Mouse (Mus musculus) yolk sac, embryonic 10.5 days (tissue): ENCODE data around the gene Dnajc22.

Experiments used
- DNase-seq: peaks from one replicate; pipeline ENCODE4 v3.0.0-alpha.2; 2017; ENCODE audit warnings: low spot score

The Dnajc22 gene

DNA sequence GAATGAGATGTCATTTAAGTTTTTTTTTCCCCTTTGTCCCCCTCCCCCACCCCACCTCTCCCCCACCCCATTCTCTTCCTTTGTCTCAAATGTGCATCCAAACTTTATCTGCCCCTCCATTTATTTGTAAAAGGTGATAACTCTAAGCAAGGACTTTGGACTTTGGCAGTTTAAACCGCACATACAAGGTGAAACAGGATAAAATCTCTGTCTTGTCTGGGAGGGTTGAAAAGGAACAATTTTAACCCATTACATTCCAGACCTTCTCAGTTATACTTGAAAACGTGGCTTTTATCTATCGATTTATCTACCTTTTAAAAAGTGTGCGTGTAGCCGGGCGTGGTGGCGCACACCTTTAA is 22.1 kb downstream of the Dnajc22 start:
- DNase-seq: no peak

DNA sequence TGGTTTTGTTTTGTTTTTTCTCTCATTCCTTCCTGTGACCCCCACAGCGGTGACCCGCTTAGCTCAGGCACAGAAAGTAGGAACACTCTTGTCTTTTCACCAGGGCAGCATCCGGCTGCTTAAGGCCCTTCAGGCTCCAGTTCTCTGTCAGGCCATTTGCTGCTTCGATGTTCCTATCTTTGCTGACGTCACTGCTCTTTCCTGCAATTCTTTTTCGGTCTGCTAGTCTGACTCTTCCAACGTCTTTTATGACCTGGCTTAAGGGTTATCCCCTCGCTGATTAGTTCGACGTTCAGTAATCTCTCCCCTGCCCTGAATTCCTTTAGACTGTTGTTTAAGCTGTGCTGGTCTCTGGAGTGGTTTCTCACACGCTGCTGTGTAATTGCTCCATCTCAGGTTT is 23.6 kb downstream of the Dnajc22 start:
- peak; percentile 67 for DNase-seq

DNA sequence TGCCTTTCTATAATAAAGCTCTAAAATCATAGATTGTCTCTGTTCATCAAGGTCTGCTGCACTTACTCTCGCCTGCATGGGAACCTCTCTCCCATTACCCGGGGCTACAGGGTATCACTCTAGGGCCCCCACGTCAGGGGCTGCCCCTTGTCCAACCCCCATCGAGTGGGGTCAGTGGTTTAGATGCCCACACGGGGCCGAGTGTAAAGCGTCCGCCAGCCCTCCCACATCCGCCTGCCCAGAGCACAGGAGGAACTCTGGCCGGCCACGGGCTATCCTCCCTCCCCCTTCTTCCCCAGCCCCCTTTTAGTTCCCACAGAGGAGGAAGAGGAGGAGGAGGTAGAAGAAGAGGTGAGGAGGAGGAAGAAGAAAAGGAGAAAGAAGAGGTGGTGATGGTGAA is 27.8 kb downstream of the Dnajc22 start:
- no peak for DNase-seq

DNA sequence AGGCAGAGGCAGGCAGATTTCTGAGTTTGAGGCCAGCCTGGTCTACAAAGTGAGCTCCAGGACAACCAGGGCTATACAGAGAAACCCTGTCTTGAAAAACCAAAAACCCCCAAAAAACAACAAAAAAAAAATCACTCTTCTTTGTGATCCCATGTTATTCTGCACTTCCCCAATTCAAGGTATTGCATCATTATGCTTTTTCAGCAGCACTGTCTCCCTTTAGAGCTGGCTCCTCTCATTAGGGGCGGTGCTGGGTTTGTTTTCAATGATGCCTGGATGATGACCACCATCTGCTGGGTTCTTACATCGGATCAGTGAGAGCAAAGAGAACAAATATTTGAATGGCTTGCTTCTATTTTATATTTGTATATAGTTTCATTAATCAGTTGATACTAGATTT is 29.7 kb downstream of the Dnajc22 start:
- DNase-seq: no peak

- no peak for DNase-seq
Measured at GRCm38 (mm10) chr15:99125711-99126080, 32.7 kb downstream of the Dnajc22 start, which contains the start of gene Spats2. Spats2 (plus strand) TSS chr15:99125916.

DNA sequence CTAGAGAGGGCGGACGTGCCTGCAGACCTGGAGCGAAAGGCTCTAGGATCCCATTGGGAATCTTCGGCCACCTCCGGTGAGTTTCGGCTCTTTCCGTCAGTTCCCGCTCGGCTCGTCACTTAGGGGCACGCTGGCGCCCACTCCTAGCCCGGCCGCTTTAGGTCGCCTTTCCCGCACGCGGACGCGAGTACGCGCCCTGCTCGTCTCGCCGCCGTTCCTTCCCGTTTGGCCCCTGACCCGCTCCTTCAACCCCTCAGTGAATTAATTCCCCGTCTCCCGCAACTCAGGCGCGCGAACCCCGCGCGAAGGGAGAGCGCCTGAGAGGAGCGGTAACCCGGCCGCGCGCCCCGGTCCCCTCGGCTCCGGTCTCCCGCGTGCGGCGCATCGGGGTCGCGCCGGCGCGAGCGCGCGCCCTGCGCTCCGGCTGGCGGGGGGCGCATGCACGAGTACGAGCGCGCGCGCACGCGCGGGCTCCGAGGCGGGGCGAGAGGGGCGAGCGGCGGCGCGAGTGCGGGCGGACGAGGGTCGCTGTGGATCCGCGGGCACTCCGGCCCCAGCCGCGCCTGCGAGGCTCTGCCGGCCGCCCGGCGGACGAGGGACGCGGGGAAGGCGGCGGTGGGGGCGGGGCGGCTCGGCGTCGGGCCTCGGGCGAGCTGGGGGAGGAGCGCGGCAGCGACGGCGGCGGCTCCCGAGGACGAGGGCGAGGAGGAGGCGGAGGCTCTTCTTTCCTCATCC is 33.3 kb downstream of the Dnajc22 start:
- peak; percentile 93 for DNase-seq

GRCm38 (mm10) chr15:99126816-99127365 is 33.9 kb downstream of the Dnajc22 start:
- DNase-seq: no peak

DNA sequence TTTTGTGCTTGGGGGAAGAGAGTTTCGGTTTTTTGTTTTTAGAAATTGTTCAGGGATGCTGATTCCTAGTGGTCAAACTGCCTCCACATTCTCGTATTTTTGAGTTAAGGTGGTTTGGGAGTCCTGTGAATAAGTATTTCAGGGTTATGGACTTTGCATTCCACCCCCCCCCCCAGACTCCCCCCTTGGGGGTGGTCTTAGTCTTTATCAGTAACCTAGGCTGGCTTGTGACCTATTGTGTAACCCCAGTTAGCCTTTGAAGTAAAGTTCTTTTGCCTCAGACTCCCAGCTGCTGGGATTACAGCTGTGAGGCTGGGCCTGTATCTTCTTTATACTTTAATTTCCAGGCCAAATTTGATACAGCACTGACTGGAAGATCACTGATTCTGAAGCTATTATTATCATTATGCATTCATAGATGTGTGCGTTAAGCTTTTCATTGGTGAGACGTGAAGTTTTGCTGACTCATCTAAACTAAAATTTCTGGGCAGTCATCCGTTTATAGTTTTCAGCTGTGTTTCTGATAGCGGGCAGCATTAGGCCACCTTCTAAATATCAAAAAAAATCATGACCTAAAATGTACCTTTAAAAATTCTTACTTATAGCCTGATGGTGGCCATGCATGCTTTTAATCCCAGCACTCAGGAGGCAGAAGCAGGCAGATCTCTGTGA is 35.0 kb downstream of the Dnajc22 start:
- peak; percentile 84 for DNase-seq

- DNase-seq: no peak
Measured at GRCm38 (mm10) chr15:99129441-99129840, 36.5 kb downstream of the Dnajc22 start.

DNA sequence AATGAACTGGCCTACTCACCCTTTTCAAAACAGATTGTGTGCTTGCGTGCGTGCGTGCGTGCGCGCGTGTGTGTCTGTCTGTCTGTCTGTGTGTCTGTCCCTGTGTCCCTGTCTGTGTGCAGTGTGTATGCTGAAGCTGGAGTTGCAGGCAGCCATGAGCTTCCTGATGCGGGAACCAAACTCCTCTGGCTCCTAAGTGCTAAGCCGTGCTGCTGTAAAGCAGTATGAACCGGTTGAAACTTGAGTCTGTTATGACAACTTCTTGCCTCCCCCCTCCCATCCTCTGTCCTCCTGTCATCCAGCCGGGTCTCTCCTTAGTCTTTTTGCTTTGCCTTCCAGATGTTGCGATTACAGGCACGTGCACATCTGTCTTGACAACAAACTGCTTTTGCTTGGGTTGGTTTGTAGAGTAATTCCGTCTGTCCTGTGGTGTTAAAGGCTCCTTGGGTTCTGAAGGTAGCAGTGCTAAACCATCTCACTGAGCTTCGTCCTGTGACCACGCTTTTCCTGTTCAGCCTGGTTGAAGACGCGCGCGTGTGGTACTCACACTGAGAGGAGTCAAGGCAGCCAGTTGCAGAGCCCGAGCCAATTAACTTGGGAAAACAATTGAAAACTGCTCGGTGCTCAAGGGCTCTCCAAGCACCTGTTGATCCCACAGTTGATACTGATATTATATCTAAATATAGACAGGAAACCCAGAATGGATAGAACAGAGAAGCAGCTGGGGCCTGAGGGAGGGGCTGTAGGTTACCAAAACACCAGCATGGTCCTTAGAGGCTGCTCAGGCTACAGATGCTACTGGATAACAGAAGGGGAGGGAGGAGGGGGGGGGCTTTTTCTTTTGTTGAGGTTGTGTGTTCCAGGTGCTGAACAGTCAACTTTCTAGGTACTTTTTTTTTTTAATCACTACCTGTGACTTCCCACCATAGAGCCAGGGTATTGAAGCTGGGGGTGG is 37.3 kb downstream of the Dnajc22 start:
- no peak for DNase-seq

DNA sequence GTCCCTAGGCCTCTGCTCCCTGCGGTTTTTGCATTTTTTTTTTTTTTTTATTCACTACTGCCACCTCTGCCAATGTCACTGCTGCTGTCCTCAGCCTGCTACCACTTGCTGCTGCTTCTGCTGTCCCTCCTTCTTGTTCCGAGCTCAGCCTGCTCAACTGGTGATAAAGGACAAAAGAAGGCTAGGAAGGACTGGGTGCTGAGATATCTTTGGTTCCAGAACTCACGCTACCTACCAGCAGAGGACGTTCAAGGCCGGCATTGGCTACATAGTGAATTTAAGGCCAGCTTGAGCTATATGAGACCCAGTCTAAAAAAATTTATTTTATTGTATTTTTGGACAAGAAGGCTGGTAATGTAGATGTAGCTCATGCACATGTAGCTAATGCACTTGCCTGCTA is 45.4 kb downstream of the Dnajc22 start:
- no peak for DNase-seq

DNA sequence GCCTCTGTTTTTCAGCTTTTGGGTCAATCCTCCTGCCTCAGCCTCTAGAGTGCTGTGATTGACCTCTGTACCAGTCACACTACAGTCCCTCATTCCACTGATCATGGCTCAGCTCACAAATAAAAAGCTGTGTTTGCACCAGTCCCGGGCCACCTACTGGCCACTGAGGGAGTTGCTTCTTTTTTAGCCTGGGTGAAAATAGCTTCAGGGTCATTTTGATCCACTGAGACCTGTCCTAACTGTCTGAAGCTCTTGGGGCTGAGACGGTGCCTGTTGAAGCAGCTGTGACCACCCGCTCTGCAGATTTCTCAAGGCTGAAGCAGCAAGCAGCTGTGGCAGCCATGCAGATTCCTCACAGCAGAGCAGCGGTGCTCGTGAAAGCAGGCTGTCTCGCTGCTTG is 46.7 kb downstream of the Dnajc22 start:
- DNase-seq: peak; percentile 55

DNA sequence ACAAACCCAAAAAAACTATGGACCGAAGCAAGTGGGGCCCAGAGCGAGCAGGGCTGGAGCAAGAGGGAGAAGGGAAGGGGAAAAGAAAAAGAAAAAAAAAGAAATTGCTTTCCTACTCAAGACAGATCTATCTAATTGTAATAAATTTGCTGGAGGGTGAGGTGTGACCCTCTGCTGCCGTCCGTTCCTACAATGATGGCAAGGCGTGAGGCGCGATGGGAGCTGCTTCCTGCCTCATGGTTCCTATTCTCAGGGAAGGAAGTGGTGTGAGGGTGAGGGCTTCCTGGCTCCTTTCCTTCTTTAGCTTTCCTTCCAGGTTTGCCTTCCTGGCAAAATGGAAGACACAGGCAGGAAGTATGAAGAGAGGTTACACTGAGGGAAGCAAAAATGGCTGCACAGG is 57.5 kb downstream of the Dnajc22 start:
- no peak for DNase-seq

- no peak for DNase-seq
Measured at GRCm38 (mm10) chr15:99151324-99151723, 58.4 kb downstream of the Dnajc22 start.

GRCm38 (mm10) chr15:99153466-99153865 is 60.5 kb downstream of the Dnajc22 start:
- DNase-seq: no peak
